Mouse (Mus musculus) adrenal gland (tissue): Measurements from ENCODE around the gene Cyth1.

Source experiments
- intact Hi-C: fragments of 180-260 bp; cut with DNase I; formaldehyde crosslinking; loops from one replicate; pipeline ENCODE4 v1.15.1; 2025

Gene Cyth1

DNA sequence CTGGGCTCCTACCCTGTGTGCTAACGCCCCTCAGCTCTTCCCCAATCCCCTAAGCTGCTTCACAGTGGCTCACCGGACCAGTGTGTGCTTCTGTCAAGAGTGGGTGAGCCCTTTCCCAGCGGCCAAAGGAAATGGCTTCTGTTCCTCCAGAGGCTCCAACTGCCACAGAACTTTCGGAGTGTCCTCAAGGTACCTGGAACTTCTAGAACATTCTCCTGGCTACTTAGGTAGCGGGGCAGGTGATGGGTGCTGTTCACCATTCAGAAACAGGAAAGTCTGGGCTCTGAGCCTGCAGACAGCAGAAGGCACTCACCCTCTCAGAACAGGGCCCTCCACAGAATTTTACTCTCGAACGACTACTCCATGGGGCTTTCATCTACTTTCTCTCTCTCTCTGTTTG is 117.9 kb downstream of the Cyth1 start, which contains the start of gene Dnah17:
TSS of gene Dnah17 (minus strand) at position 101 of the 400 bp plus-strand sequence.
- intact Hi-C loops, result no loop called here

DNA sequence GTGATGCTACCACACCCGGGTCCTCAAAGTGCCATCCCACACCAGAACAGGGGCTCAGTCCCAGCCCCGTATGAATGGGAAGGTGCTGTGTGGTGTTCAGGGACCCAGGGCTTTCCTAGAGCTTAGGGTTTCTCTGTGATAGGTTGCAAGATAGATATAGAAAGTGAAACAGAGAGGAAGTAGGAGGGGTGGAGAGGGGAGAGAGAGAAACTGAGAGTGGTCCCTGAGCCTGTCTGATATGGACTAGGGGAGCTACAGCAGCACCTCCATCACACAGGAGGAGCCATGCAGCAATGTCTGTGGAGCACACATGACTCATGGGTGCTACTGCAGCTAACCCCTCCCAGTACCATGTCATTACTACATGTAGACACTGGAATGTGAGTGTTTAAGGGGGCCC is 118.6 kb downstream of the Cyth1 start:
- intact Hi-C loops, result no loop called here

DNA sequence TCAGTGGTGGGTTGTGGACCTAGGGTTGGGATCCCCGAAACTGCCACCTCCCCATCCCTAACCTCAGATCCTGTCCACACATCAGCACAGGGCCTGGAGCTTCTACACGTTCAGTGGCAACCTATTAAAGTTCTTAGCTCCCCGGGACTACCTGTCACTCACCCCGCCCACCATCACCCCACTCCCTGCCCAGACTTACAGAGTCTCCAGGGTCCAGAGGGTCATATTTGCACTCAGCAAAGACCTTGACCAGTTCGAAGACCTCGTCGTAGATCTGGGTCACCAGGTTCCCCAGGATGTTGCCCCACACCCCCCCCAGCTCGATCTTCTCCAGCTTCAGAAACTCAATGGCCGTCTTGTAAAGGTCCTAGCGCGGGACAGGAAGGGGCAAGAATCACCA is 126.8 kb downstream of the Cyth1 start:
- intact Hi-C loops, result no loop called here

DNA sequence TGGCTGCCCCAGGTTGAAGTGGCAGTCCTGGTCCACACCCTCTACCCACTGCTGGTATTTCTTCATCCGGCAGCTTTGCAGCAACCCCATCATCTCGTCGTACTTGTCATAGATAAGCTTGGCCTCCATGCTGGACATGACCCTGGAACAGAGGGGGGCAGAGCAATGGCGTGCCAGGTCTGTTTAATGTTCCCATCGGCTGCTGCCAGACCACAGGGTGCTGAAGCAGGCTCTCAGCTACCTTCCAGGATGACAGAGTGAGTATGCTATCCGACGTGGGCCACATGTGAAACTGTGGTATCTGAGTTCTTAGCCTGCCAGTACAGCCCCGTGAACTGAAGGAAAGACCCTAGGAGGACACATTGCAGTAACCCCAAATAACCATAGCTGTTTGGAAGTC is 129.6 kb downstream of the Cyth1 start:
- intact Hi-C loops, result no loop called here

DNA sequence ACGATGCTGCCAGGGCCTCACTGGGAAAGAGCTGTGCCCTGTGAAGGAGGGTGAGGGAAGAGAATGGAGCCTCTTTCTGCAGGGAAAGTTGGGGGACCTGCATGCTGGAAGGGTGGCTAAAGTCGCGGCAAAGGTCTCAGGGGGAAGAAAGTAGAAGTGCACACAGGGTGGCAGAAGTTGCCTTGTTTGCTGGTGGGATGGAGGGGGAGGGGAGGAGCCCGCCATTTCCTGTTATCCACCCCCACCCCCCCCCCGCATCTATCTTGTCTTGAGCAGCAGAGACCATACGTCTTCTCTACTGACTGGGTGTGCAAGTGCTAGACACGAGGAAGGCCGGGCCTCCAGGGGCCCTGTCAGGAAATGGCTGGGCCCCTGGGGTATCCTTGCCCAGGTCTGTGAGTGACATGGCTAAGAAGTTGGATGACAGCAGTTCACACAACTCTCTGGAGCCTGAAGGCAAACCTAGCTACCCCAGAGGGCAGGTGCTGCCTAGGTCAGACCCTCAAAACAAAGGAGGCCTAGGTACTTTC is 133.7 kb downstream of the Cyth1 start:
- intact Hi-C loops, result no loop called here

DNA sequence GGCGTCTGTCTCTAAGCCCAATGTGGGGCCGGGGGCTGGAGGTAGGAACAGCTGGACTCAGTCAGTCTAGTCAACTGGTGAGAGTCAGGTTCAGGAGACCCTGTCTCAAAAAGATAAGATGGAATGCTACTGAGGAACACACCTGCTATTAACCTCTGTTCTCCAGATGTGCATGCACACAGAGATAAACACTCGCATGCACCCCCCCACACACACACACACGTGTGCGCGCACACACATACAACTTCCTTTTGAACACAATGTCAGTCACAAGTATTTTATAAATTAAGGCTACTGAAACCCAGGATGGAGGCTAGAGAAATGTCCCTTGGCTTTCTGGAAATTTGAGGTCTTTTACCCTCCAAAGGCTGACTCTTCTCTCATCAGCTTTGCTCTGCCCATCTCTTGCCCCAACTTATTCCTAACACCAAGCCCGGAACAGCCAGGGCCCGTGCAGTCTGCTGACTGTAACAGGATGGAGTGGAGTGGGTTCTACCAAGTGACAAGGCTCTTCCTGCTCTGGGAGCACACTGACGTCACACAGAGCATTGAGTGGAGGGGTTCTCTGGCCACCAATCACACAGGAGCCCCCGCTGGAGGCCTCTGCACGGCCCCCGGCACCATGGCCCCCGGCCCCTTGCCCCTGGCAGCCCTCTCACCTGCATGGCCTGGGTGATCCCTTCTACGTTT is 134.7 kb downstream of the Cyth1 start:
- intact Hi-C loops, result no loop called here

DNA sequence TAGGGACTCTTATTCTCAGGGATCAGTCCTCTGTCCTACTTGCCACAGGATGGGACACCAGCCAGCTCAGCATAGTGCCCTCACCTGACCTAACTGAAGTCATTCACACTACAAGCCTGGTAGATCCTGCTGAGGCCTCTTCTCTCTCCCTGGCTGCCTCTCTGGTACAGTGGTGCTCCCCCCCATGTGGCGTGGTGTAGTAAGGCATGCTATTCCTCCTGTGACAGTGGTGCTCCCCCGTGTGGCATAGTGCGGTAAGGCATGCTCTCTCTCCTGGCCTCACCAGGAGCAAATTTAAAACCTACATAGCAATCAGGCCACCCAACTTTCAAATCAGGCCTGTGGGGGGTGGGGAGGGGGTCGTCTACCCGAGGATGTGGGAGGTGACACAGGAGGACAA is 144.4 kb downstream of the Cyth1 start:
- intact Hi-C loops, result no loop called here

DNA sequence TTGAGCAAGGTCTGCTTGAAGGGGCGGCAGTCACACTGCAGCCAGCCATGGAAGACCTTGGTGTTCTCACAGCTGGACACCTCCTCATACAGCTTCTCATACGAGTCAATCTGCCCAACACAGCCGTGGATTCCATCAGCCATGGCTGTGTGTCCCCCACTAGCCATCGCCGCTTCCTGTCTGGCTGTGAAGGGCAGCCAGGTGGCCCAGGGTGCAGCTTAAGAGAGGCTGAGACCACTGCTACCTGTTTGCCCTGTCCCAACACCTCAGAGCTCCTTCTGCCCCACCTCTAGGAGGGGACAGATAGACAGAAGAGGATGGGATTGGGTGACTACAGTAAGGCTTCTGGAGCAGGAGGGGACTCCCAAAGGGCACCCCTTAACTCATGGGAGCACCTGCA is 145.0 kb downstream of the Cyth1 start:
- intact Hi-C loops, result loop anchor here (1.0 to 2.0 kb wide), 2 partner anchors 118 to 233 kb away; no protein-coding TSS in a partner anchor

DNA sequence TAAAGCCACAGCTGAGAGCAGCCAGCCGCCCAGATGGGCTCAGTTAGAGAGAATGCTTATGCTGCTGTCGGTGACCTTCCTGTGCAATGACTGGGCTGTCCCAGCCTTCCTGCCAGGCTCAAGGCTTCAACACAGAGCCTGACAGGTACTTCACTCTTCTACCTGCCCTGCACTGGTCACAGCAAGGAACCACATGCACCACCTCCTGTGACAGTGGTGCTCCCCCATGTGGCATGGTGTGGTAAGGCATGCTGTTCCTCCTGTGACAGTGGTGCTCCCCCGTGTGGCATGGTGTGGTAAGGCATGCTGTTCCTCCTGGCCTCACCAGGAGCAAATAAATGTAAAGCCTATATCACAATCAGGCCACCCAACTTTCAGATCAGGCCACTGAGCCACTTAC is 145.6 kb downstream of the Cyth1 start:
- intact Hi-C loops, result loop anchor here (1.0 to 2.0 kb wide), 2 partner anchors 118 to 232 kb away; no protein-coding TSS in a partner anchor

DNA sequence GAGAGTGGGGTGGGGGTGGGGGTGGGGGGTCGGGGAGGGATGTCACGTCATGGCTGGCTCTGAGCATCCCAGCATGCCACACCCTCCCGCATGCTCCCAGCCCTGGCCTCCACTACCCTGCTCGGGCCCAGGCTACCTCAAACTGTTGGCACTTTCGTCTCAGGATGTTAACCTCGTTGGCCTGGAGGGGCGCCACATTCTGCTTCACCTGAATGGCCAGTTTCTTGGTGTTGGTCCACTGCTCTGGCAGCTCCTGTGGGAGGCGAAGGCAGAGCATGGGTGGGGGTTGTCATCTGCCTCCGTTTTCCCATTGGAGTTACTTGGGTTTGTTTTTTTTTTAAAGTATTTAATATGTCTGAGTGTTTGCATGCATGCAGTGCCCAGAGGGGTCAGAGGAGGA is 147.3 kb downstream of the Cyth1 start:
- intact Hi-C loops, result no loop called here

DNA sequence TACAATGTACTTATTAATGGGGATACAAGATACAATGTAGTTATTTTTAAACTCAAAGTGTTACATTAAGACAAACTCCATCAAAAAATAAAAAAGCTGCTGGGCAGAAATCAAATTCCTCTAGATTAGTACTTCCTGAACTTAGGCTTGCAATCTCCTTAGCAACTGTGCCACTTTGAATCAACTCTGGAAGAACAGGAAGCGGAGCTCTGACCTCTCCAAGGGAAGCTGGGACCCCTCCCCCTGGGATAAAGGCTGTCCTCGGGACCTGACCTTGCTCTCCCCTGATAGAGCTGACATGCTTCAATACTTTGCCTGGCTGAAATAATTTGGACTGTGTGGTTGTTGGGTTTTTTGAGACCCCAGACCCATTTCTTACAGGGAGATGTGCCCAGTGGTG is 151.7 kb downstream of the Cyth1 start:
- intact Hi-C loops, result no loop called here

DNA sequence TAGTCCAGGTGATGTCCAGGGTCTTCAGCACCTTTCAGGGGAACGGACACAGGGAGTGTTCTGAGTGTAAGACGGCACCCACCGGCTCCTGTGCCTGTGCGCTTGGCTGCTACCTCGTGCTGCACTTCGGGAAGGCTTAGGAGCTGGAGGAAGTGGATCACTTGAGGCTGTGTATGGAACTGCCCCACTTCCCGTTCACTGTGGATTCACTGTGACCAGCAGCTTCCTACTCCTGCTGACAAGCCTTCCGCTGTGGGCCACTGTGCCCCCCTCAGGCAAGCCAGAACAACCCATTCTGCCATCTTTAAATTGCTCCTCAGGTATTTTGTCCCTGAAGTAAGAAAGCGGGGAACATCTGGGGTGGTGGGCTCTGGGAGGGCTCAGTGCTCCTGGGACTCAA is 153.4 kb downstream of the Cyth1 start:
- intact Hi-C loops, result no loop called here

DNA sequence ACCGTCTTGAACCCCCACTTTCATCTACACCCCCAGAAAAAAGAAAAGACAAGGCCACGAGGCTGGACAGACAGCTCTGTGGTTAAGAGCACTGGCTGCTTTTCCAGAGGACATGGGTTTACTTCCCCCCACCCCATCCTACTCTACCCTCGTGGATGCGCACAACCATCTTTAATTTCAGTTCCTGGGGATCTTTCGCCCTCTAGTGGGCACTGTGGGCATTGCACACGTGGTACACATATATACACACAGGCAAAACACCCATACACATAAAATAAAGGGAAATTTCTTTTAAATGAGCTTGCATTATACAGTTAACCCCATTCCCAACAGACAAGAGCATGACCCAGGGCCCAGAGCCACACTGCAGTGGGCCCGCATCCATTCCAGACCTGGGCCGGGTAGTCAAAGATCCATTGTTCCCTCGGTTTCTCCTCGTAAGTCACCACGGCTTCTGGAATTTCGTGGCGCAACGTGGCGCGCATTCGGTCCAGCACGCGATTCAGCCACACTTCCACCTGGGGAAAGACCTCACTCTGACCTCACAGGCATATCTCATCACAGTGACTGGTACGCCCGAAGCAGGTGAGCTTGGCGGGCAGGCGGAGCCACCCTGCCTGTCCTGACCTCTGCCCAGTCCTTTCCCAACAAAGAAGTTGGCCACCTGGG is 157.3 kb downstream of the Cyth1 start:
- intact Hi-C loops, result no loop called here

DNA sequence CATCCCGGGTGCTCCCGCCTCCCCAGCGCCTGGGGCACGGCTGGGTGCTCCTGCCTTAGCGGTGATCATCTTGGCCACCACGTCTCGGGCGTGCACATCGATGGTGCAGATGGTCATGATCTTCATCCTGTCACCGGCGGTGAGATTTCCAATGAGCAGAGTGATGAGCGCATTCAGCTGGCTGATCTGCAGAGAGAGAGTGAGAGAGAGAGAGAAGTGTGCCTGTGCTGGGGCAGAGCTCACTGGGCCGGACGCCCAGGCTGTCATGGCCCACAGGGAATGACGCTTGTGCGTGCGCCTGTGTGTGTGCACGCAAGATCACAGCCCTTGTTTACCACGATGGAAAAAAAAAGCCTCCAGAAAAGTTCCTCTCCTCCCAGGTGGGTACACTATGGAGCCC is 159.5 kb downstream of the Cyth1 start:
- intact Hi-C loops, result no loop called here

DNA sequence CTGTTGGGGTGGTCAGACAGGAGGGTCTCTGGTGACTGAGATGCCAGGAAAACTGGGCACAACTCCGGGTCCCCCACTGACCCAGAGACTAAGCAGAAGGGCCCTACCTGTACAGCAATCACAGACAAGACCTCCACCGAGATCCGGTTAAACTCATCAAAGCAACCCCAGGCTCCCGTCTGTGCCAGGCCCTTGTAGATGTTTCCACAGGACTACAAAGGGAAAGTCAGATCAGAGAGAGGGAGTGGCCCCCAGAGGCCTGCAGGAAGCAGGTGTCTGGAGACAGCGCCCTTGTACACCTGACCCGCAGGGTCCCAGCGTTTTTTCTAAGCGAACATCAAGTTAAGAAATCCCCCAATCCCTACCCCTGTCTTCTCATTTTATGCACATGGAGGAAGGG is 162.4 kb downstream of the Cyth1 start:
- intact Hi-C loops, result no loop called here

DNA sequence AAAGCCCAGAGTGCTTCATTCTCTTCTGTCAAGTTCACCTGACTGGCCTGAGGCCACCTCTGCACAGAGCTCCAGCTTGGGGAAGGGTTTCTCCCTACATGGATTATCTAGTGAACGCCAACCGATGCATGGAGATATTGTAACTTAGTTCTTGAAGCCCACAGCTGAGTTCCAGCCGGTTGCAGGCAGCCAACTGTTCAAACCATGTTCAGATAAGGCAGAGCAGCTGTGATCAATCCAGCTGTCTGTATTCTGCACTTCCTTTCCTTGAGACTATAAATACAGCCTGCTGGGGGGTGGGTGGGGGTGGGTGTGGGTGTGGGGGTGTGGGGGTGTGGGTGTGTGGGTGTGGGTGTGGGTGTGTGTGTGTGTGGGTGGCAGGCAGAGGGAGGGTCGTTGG is 163.2 kb downstream of the Cyth1 start:
- intact Hi-C loops, result no loop called here

DNA sequence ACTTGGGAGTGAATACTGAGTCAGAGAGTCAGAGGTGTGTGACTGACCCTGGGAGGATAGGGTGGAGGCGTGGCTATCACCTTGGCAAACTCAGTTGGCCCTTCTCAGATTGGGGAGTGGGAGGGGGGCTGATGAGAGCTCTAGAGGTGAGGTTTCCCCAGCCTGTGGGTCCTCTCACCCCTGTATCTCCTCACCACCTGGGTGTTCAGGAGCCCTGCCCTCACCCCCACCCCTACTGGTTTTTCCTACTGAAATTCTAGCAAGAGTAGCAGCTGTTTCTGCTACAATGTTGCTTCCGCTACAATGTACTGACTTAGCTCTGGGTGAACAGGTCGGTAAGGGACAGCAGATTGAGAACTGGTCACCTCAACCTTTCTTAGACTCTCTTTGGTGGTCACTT is 164.1 kb downstream of the Cyth1 start:
- intact Hi-C loops, result no loop called here

DNA sequence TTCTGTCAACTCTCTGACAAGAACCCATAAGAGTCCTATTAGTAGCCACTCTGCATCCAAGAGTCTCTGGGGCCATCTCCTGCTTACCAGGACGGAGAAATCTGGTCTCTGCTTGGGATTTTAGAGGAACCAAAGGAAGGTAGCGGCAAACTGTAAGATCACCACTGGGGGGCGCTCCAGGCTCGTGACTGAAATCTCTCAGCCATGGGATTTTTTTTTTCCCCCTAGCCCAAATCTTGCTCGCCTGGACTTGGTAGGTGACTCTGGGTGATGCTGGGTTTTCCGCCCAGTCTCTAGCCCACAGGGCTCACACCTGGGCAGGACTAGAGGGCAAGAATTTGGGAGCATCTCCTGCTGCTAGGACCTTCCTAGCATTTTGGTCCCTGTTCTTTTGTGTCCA is 164.6 kb downstream of the Cyth1 start:
- intact Hi-C loops, result no loop called here

DNA sequence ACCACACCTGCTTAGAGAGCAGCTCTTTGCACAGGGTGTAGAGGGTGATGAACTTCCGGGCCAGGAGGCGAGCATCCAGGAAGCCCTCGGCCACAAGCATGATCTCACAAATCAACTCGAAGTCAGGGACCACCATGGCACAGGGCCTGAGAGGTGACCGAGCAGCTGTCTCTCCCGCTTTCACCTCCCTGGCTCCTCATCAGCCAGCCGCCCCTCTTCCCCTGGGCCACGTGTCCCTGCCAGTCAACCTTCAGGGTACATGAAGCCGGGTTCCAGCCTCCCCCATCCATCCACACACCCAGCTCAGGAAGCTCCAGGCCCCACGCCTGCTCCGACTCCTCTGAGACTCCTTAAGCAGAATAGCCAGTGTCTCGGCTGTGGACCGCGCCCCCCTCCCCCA is 166.1 kb downstream of the Cyth1 start:
- intact Hi-C loops, result no loop called here
